Mouse (Mus musculus): ENCODE data around the gene Gtf2b. TPM values are rescaled to one million over a fixed set of nuclear protein-coding genes. Genes with fewer than 3 reads are reported as not detected.

The Gtf2b gene
- total RNA-seq, 2 experiments from 2014 or later, result 39.9 to 52.4 TPM

DNA sequence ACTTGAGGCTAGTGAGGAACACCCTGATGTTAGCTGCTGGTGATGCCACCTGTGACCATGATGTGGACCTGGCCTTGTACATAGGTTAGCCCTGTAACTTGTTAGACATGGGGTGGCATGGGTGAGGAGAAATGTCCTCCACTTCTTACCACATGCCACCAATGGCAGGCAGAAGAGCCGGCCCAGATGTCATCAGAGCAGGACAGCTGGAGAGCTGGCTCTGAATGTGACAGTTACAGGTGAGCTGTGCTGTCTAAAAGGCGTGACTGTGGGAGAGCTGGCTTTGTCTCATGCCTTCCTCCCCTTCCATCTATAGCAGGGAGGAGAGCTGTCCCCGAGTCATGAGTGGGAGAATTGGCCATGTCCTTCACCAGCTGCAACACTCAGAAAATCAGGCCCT lies 30.7 kb downstream of the Gtf2b start:
- ATAC-seq (replicated peaks; ENCODE audit: low FRiP score, poor library complexity, severe bottlenecking), result no peak

DNA sequence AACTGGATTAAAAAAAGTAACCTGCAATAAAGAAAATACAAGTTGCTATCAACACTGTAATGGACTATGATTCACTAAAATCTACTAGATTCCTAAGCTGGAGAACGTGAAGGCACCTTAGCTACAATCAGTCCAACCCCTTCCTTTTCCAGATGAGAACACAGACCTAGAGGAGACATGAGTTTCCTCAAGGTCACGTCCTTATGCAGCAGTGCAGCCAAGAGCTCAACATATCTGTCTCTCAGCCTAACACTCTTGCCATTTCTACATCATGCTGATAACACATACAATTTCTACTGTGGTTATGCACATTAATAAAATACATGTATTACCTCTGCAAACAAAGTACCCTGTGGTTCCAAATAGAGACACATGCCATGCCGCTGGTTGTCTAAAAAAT lies 46.7 kb downstream of the Gtf2b start:
- ATAC-seq (replicated peaks; ENCODE audit: low FRiP score, poor library complexity, severe bottlenecking), result no peak

DNA sequence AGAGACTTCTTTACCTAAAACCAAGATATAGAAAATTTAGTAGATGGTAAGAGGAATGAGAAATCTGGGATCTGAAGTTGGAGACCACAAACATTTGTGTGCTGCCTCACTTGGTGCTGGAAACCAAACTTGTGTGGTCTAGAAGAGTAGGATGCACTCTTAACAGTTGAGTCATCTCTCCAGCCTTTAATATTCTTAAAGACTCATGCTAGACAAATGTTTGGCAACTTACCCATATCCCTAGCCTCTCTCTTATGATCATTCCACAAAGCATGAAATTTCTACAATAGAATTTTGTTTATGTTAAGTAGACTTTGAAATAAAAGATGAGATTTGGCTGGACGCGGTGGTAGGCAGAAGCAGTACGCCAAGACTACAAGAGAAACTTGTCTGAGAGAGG lies 52.7 kb downstream of the Gtf2b start:
- no peak for ATAC-seq (replicated peaks; ENCODE audit: low FRiP score, poor library complexity, severe bottlenecking)

DNA sequence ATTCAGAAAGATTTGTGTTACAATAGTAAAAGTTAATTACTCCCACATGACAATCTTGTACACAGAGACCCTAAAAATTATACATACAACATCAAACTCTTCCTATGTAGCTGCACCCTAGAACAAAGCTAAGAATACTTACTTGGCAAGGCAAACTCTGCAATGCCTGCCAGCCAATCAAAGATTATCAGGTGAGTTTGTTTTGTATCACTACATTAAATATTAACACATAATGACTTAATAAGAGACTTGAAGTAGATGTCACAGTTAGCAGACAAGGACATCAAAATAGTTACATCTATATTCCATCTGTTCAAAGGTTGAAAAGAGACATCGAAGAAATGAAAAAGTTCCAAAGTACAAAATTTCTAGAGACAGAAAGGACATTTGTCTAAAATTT lies 58.8 kb downstream of the Gtf2b start:
- ATAC-seq (replicated peaks; ENCODE audit: low FRiP score, poor library complexity, severe bottlenecking), result no peak

DNA sequence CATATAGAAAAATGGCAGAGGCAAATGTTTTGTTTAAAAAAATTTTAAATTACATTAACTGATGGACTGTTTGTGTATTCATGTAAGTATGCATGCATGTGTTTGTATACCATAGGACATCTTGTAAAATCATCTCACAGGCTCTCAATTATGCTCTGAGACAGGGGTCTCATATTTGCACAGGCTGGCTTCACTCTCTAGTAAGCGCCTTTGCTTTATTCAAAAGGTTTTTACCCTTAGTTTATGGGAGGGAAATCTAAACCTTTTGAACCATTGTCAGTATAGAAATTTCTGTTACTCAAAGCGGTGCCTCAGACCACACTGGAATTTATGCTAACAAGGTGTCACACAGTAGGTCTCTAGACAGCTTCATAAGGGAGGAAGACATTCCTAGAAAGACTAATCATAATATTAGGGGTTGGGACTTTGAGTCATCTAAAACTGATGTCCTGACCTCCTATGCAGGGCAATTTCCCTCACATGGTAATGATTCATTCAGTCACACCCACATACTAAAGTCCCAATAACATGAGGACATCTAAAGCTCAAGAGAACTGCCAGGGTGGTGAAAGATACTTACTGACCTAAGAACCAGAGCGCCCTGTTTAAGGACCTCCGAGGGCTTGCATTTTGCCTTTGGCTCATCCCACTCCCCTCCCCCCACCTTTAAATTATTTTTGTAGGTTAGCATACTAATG lies 61.8 kb downstream of the Gtf2b start:
- ATAC-seq (replicated peaks; ENCODE audit: low FRiP score, poor library complexity, severe bottlenecking), result no peak; the same call in 1 of the 2 replicates

DNA sequence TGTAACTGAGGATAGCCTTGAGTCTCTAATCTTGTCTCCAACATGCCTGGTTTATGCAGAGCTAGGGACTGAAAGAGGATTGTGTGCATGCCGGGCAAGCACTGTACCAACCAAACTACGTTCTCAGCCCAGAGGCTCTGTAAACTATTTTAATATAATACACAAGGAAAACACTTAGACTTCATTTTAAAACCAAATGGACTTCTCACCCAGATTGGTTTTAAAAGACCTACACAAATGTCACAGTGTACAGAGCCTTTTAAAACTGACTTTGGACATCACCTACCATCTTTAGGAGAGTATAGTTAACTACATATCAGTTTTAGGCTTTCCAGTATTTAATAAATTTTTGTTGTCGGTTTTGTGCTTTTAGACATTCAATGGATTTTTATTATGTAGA lies 68.1 kb downstream of the Gtf2b start:
- ATAC-seq (replicated peaks; ENCODE audit: low FRiP score, poor library complexity, severe bottlenecking), result no peak

Other genes starting within 250 kb of the Gtf2b start
- 15.1 and 20.9 TPM in 2 replicates for gene Gbp7, start 234.7 kb upstream of the Gtf2b start, total RNA-seq (2015; ENCODE audit: low replicate concordance)
- gene Gbp7, start 234.7 kb upstream of the Gtf2b start, total RNA-seq (2017; ENCODE audit: low replicate concordance), result 16.0 and 22.7 TPM in 2 replicates
- 2.9 and 4.0 TPM in 2 replicates for gene Gbp3, start 205.0 kb upstream of the Gtf2b start, total RNA-seq (2015; ENCODE audit: low replicate concordance)
- 1.8 and 10.4 TPM in 2 replicates for gene Gbp3, start 205.0 kb upstream of the Gtf2b start, total RNA-seq (2017; ENCODE audit: low replicate concordance)
- not detected in 2 replicates for gene Gbp2b, start 170.2 kb upstream of the Gtf2b start, total RNA-seq (2015; ENCODE audit: low replicate concordance)
- gene Gbp2b, start 170.2 kb upstream of the Gtf2b start, total RNA-seq (2017; ENCODE audit: low replicate concordance), result not detected in 2 replicates
- gene Gbp2, start 144.4 kb upstream of the Gtf2b start, total RNA-seq (2015; ENCODE audit: low replicate concordance), result 3.4 and 4.7 TPM in 2 replicates
- 4.8 and 6.0 TPM in 2 replicates for gene Gbp2, start 144.4 kb upstream of the Gtf2b start, total RNA-seq (2017; ENCODE audit: low replicate concordance)
- not detected in 2 replicates for gene Kyat3, start 64.0 kb upstream of the Gtf2b start, total RNA-seq (2015; ENCODE audit: low replicate concordance)
- not detected in 2 replicates for gene Kyat3, start 64.0 kb upstream of the Gtf2b start, total RNA-seq (2017; ENCODE audit: low replicate concordance)
- gene Pkn2, start 117.0 kb downstream of the Gtf2b start, total RNA-seq (2015; ENCODE audit: low replicate concordance), result 161 and 180 TPM in 2 replicates
- 188 and 253 TPM in 2 replicates for gene Pkn2, start 117.0 kb downstream of the Gtf2b start, total RNA-seq (2017; ENCODE audit: low replicate concordance)